Mouse (Mus musculus) layer of hippocampus, adult 11-12 months (tissue): ENCODE data around the gene Cacng3.

Experiments used
- DNase-seq: peaks from one replicate; pipeline ENCODE4 v3.0.0; 2022; ENCODE audit warnings: low spot score

The Cacng3 gene

GRCm38 (mm10) chr7:122670442-122670872 lies at the start of gene Cacng3:
Gene Cacng3, plus strand, starts transcription at chr7:122670492.
- no peak for DNase-seq

- DNase-seq: no peak
These were observed 48.0 kb upstream of the Cacng3 start for GRCm38 (mm10) chr7:122622125-122622774.

- DNase-seq: no peak
These were observed 46.5 kb upstream of the Cacng3 start for GRCm38 (mm10) chr7:122623753-122624152.

- no peak for DNase-seq
These were observed 42.2 kb upstream of the Cacng3 start for GRCm38 (mm10) chr7:122628050-122628449.

- DNase-seq: no peak
These were observed 39.9 kb upstream of the Cacng3 start for GRCm38 (mm10) chr7:122630386-122630785.

GRCm38 (mm10) chr7:122631151-122631550 lies 39.1 kb upstream of the Cacng3 start:
- no peak for DNase-seq

DNA sequence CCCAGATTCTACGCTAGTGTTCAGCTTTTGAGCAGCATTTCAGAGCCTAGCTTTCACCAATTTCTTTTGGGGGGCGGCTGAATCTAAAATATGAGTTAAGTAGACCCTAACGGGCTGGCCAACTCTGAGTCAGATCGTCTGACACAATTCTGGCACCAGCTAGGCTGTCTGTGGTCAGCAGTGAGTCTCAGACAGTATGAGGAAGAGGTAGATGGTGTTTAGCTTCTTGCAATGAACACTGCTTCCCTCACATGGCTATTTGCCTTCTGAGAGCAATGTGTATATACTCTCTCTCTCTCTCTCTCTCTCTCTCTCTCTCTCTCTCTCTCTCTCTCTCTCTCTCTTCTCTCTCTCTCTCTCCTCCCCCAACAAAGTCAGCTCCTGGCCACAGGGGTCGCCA lies 37.3 kb upstream of the Cacng3 start:
- no peak for DNase-seq

GRCm38 (mm10) chr7:122633463-122633862 lies 36.8 kb upstream of the Cacng3 start:
- DNase-seq: no peak

- DNase-seq: peak; percentile 36
These were observed 26.6 kb upstream of the Cacng3 start for GRCm38 (mm10) chr7:122643676-122644075.

GRCm38 (mm10) chr7:122649306-122649705 lies 21.0 kb upstream of the Cacng3 start:
- DNase-seq: peak; percentile 45

- no peak for DNase-seq
These were observed 17.8 kb upstream of the Cacng3 start for GRCm38 (mm10) chr7:122652523-122652922.

DNA sequence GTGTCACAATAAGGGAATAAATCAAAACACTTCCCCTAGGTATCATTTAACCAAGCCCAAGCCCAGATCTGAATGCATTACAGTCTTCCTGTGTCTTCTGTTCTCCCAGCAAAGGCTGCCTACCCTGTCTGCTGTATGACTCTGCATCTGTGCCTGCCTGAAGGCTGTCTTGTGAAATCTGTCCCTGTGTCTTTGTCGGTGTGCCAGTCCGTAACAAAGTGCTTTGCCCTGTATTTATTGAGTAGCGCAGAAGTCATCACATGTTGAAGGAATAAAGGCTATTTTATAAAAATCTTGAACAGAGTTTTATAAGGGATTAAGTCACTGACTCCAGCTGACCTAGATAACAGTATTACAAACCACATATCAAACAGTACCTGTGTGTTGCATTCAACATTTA lies 13.6 kb upstream of the Cacng3 start:
- DNase-seq: no peak

- DNase-seq: no peak
These were observed 12.7 kb upstream of the Cacng3 start for GRCm38 (mm10) chr7:122657423-122658126.

DNA sequence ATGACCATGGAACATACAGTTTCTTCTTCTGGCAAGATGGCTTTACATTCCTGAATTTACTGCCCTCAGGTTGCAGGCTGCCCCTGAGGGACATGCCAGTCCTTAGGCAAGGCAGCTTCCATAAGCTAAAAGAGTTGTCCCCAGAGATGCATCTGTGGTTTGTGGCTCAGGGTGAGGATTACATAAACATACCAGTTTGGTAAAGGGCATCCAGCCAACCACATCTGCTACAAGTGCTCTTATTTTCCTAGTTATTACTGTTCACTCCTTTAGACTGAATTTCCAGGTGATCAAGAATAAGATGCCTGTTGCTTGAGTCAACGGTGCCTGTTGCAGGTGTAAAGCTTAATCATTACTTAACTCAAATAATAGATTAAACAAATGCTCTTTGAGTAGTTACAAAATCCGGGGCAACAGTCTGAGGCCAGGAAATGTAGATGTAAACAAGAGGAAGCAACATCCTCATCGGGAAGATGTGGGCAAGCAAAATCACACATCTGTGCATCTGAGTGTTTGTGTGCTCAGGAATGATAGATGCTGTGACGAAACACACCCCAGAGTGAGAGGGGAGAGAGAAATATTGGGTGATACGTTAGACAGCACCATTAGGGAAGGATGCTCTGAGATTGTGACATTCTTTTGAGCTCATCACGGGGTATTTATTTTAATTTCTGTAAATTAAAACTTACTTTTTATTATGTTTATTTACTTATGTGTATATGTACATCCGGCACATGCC lies 4.8 kb upstream of the Cacng3 start:
- DNase-seq: no peak

DNA sequence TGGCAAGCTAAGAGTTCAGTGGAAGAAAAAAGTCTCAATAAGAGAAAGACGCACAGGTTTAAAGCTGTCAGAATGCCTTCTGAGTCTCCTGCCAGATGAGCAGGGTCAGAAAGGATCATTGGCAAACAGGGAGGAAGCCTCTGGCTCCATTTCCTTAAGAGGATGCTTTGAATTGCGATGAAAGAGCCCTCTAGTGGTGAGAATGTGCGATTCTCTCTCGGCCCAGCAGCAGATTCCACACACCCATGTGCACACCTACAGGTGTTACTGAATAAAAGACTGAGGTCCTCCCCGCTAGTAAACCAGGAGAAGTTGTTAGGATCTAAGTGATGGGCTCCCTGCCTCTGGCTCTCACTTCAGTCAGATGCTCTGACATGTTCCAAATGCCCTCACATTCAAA lies 2.4 kb upstream of the Cacng3 start:
- peak; percentile 50 for DNase-seq

DNA sequence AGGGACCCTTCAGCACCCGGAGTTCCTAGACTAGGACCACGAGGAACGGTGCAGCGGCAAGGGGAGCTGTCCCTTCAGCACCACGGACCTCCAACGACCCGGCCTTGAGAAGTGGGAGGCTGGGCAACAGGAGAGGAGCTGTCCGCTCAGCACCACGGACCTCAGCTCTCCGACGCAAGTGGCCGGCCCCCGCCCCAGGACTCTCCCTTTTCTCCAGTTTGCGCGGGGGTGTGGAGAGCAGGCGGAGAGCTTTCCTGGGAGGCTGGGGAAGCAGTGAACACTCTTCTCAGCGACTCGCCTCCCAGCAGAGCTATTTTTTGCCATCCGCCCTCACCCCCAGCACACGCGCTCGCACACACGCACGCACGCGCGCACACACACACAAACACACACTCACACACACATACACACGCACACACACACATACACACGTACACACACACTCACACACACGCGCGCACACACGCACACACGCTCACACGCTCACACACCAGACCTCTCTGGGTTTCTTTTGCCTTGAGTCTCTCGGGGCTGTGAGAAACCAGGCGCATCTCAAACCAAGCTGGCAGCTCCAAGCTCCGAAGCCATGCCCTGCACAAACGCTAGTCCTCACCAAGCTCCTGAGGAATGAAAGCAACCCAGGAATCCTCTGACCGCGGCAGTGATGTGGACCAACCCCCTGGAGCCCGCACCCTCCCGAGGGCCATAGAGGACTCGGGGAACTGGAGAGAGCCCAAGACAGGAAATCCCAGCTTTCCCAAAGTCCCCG lies 765 bp downstream of the Cacng3 start:
- DNase-seq: peak; percentile 79

DNA sequence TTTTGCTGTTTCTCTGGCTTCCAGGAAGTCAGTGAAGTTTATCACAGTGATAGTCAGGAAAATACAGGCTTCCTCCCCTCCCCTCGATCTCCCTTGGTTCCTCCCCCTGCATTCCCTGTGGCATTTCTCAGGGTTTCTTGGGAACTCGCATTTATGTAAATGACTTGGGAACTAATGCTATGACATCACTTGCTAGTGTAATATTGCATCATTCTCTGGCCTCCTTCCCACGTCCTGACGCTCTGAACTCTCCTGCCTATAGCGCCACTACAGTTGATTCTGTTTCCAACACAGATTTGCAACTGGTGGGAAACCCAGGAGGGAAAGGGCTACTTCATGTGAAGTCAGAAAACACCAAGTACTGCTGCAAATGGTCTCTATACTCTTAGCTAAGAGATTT lies 2.7 kb downstream of the Cacng3 start:
- peak; percentile 29 for DNase-seq

GRCm38 (mm10) chr7:122675207-122675606 lies 4.9 kb downstream of the Cacng3 start:
- DNase-seq: peak; percentile 15

- peak; percentile 48 for DNase-seq
These were observed 31.5 kb downstream of the Cacng3 start for GRCm38 (mm10) chr7:122701751-122702150.

- DNase-seq: no peak
These were observed 32.2 kb downstream of the Cacng3 start for GRCm38 (mm10) chr7:122702443-122702842.

GRCm38 (mm10) chr7:122706736-122707135 lies 36.4 kb downstream of the Cacng3 start:
- DNase-seq: no peak

DNA sequence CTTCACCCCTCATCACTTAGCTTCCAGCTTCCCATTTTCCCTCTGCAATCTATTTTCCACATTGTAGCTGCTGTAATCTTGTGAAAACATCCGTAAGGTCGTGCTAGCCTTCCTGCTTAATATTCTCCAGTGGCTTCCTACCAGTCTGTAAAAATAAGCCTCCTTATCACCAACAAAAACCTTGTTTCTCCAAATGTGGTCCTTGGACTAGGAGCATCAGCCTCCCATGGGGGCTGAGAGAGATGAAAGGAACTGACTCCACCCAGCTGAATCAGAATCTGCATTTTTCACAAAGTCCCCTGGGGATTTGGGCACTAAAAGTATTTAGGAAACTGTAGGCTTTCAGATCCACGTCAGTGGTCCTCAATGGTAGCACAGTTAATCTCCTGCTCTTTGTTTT lies 46.0 kb downstream of the Cacng3 start:
- no peak for DNase-seq
